Mouse (Mus musculus) ES-Bruce4 (cell line): ENCODE measurements around the gene Macrod2. TPM values are rescaled to one million over a fixed set of nuclear protein-coding genes. Genes with fewer than 3 reads are reported as not detected.

Source experiments
- H3K27ac ChIP-seq: 2 replicates; pipeline ENCODE4 v1.5.1; 2012; ENCODE audit warnings: low read length, inconsistent platforms; ENCODE audit not compliant: insufficient read depth
- H3K27me3 ChIP-seq: 2 replicates; pipeline ENCODE4 v1.6.1; 2012; ENCODE audit warnings: mild to moderate bottlenecking, low read length, inconsistent platforms; ENCODE audit not compliant: control insufficient read depth, poor library complexity, insufficient read depth, severe bottlenecking
- H3K36me3 ChIP-seq: 2 replicates; pipeline ENCODE4 v1.6.1; 2012; ENCODE audit warnings: inconsistent platforms, mild to moderate bottlenecking, low read length, moderate library complexity; ENCODE audit not compliant: control insufficient read depth, poor library complexity, insufficient read depth, severe bottlenecking
- H3K4me1 ChIP-seq: one replicate; pipeline ENCODE4 v1.8.1; 2011; ENCODE audit warnings: low read length; ENCODE audit not compliant: control insufficient read depth, insufficient read depth
- H3K4me3 ChIP-seq: 2 replicates; pipeline ENCODE4 v1.5.1; 2011; ENCODE audit warnings: low read depth, mild to moderate bottlenecking, low read length
- H3K9ac ChIP-seq: 2 replicates; pipeline ENCODE4 v1.6.1; 2012; ENCODE audit warnings: low read depth, mild to moderate bottlenecking, inconsistent platforms; ENCODE audit not compliant: poor library complexity, severe bottlenecking
- H3K9me3 ChIP-seq: replicated peaks from 2 replicates; pipeline ENCODE4 v1.6.1; 2012; ENCODE audit warnings: mild to moderate bottlenecking, low read length, inconsistent platforms; ENCODE audit not compliant: control insufficient read depth, poor library complexity, insufficient read depth, severe bottlenecking
- CTCF ChIP-seq: IDR thresholded peaks from one replicate; pipeline ENCODE4 v1.8.1; 2011; ENCODE audit warnings: low read depth, low read length
- EP300 ChIP-seq: IDR thresholded peaks from 2 replicates; pipeline ENCODE4 v1.6.1; 2011; ENCODE audit warnings: low read depth, low read length; ENCODE audit not compliant: insufficient read depth
- POLR2A ChIP-seq: IDR thresholded peaks from one replicate; pipeline ENCODE4 v1.8.1; 2011; ENCODE audit warnings: low read length; ENCODE audit not compliant: insufficient read depth
- polyA plus RNA-seq: library from polyadenylated mRNA; stranded (reverse); fragments of >200 nt; gene quantifications from 2 replicates; pipeline ENCODE4 v1.2.4, GENCODE M21; 2011; ENCODE audit warnings: low read depth; ENCODE audit not compliant: missing spikeins, insufficient read depth, insufficient read length

Gene Macrod2
- polyA plus RNA-seq, 1 experiment = 11.9 TPM

GRCm38 (mm10) chr2:140959246-140959645 lies 564.1 kb downstream of the Macrod2 start:
- H3K9ac ChIP-seq = no peak overlapping the region
- no peaks in the 10 kb centered on the region for H3K4me1 ChIP-seq
- H3K9me3 ChIP-seq = no peaks in the 10 kb centered on the region
- no peaks in the 10 kb centered on the region for H3K27me3 ChIP-seq
- H3K4me3 ChIP-seq = no peak overlapping the region
- no peaks in the 10 kb centered on the region for H3K36me3 ChIP-seq
- no peak for TF ChIP-seq CTCF
- no peak for TF ChIP-seq POLR2A
- no peak for TF ChIP-seq EP300
- H3K27ac ChIP-seq = no peak overlapping the region

DNA sequence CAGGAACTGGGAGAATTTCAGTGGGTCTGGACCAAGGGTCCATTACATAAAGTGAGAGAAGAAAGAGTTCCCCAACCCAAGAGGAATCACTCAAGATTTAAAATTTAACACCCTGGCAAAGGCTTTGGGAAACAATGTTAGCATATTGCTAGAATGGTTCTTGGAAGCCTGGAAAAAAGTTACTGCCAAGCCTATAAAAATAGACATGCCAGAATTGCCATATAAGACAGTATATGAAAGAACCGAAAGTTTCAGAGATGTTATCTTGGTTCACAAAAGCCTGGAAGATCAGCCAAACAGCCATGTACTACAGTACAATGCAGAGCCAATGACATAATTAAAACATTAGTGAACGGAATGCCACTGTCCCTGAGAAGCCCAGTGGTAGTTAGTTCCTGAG lies 575.1 kb downstream of the Macrod2 start:
- H3K9ac ChIP-seq = no peak overlapping the region
- no peak overlapping the region for H3K27ac ChIP-seq
- no peaks in the 10 kb centered on the region for H3K4me1 ChIP-seq
- H3K4me3 ChIP-seq = no peak overlapping the region
- H3K36me3 ChIP-seq = no peaks in the 10 kb centered on the region
- H3K27me3 ChIP-seq = no peaks in the 10 kb centered on the region
- TF ChIP-seq EP300 (no peak), POLR2A (no peak), CTCF (no peak)
- H3K9me3 ChIP-seq = no peaks in the 10 kb centered on the region

GRCm38 (mm10) chr2:140971845-140972244 lies 576.7 kb downstream of the Macrod2 start:
- H3K4me3 ChIP-seq = no peak overlapping the region
- no peaks in the 10 kb centered on the region for H3K9me3 ChIP-seq
- H3K36me3 ChIP-seq = no peaks in the 10 kb centered on the region
- H3K27ac ChIP-seq = no peak overlapping the region
- H3K9ac ChIP-seq = no peak overlapping the region
- no peaks in the 10 kb centered on the region for H3K4me1 ChIP-seq
- no peaks in the 10 kb centered on the region for H3K27me3 ChIP-seq
- TF ChIP-seq CTCF (no peak), EP300 (no peak), POLR2A (no peak)

- Histone ChIP-seq H3K9me3 (no peaks in the 10 kb centered on the region), H3K36me3 (no peaks in the 10 kb centered on the region), H3K27ac (no peak overlapping the region), H3K4me1 (no peaks in the 10 kb centered on the region), H3K9ac (no peak overlapping the region), H3K4me3 (no peak overlapping the region), H3K27me3 (no peaks in the 10 kb centered on the region)
- TF ChIP-seq CTCF (no peak), POLR2A (no peak), EP300 (no peak)
Observed at GRCm38 (mm10) chr2:140985670-140986372, 590.7 kb downstream of the Macrod2 start.

DNA sequence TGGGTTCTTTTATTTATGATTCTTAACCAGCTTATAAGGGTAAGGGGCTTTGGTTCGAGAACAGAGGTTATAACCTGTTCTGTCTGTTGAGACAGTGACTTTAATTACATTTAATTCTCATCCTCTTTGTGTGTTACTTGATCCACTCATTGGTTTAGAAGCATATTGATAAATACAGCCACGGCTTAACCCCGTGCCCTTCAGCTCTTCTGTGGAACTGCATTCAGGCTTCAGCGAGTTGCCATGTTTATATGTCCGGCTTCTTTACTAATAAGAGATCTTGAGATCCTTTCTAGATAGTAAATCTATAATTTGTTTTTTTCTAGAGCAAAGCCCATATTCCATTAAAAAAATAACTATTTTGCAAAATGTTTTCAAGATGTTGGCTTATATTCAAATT lies 608.7 kb downstream of the Macrod2 start:
- Histone ChIP-seq H3K27me3 (no peaks in the 10 kb centered on the region), H3K9me3 (no peaks in the 10 kb centered on the region), H3K4me1 (no peaks in the 10 kb centered on the region), H3K27ac (no peak overlapping the region), H3K9ac (no peak overlapping the region), H3K36me3 (no peaks in the 10 kb centered on the region), H3K4me3 (no peak overlapping the region)
- TF ChIP-seq POLR2A = no peak
- TF ChIP-seq CTCF = no peak
- TF ChIP-seq EP300 = no peak

- no peaks in the 10 kb centered on the region for H3K27me3 ChIP-seq
- H3K9ac ChIP-seq = no peak overlapping the region
- no peaks in the 10 kb centered on the region for H3K4me1 ChIP-seq
- TF ChIP-seq CTCF = no peak
- TF ChIP-seq POLR2A = no peak
- no peak for TF ChIP-seq EP300
- no peaks in the 10 kb centered on the region for H3K36me3 ChIP-seq
- H3K27ac ChIP-seq = no peak overlapping the region
- no peaks in the 10 kb centered on the region for H3K9me3 ChIP-seq
- no peak overlapping the region for H3K4me3 ChIP-seq
Observed at GRCm38 (mm10) chr2:141004326-141004725, 609.2 kb downstream of the Macrod2 start.
